Mouse (Mus musculus): ENCODE results near the gene Csn1s2b. TPM values are rescaled to one million over a fixed set of nuclear protein-coding genes. Genes with fewer than 3 reads are reported as not detected.

Csn1s2b gene
- total and polyA plus RNA-seq, 3 experiments, result not detected

Other genes starting within 250 kb of the Csn1s2b start
- not detected in 2 replicates for gene Sult1d1, start 239.1 kb upstream of the Csn1s2b start, total RNA-seq (2012; rRNA removed)
- gene Sult1d1, start 239.1 kb upstream of the Csn1s2b start, total RNA-seq (2014; rRNA removed), result not detected in 2 replicates
- not detected in 2 replicates for gene Sult1d1, start 239.1 kb upstream of the Csn1s2b start, polyA plus RNA-seq (2012; ENCODE audit: insufficient read length, low read depth)
- not detected in 2 replicates for gene Sult1e1, start 216.5 kb upstream of the Csn1s2b start, total RNA-seq (2012; rRNA removed)
- gene Sult1e1, start 216.5 kb upstream of the Csn1s2b start, total RNA-seq (2014; rRNA removed), result not detected in 2 replicates
- not detected in 2 replicates for gene Sult1e1, start 216.5 kb upstream of the Csn1s2b start, polyA plus RNA-seq (2012; ENCODE audit: insufficient read length, low read depth)
- gene Csn1s1, start 141.9 kb upstream of the Csn1s2b start, total RNA-seq (2012; rRNA removed), result not detected in 2 replicates
- not detected in 2 replicates for gene Csn1s1, start 141.9 kb upstream of the Csn1s2b start, total RNA-seq (2014; rRNA removed)
- gene Csn1s1, start 141.9 kb upstream of the Csn1s2b start, polyA plus RNA-seq (2012; ENCODE audit: insufficient read length, low read depth), result not detected in 2 replicates
- gene Csn2, start 108.5 kb upstream of the Csn1s2b start, total RNA-seq (2012; rRNA removed), result not detected in 2 replicates
- gene Csn2, start 108.5 kb upstream of the Csn1s2b start, total RNA-seq (2014; rRNA removed), result 0.24 and 0.26 TPM in 2 replicates
- gene Csn2, start 108.5 kb upstream of the Csn1s2b start, polyA plus RNA-seq (2012; ENCODE audit: insufficient read length, low read depth), result not detected in 2 replicates
- gene Csn1s2a, start 33.5 kb upstream of the Csn1s2b start, total RNA-seq (2012; rRNA removed), result not detected in 2 replicates
- gene Csn1s2a, start 33.5 kb upstream of the Csn1s2b start, total RNA-seq (2014; rRNA removed), result not detected in 2 replicates
- gene Csn1s2a, start 33.5 kb upstream of the Csn1s2b start, polyA plus RNA-seq (2012; ENCODE audit: insufficient read length, low read depth), result not detected in 2 replicates
- gene Prr27, start 17.6 kb downstream of the Csn1s2b start, total RNA-seq (2012; rRNA removed), result not detected in 2 replicates
- gene Prr27, start 17.6 kb downstream of the Csn1s2b start, total RNA-seq (2014; rRNA removed), result not detected in 2 replicates
- not detected in 2 replicates for gene Prr27, start 17.6 kb downstream of the Csn1s2b start, polyA plus RNA-seq (2012; ENCODE audit: insufficient read length, low read depth)
- not detected in 2 replicates for gene Odam, start 76.9 kb downstream of the Csn1s2b start, total RNA-seq (2012; rRNA removed)
- not detected in 2 replicates for gene Odam, start 76.9 kb downstream of the Csn1s2b start, total RNA-seq (2014; rRNA removed)
- gene Odam, start 76.9 kb downstream of the Csn1s2b start, polyA plus RNA-seq (2012; ENCODE audit: insufficient read length, low read depth), result not detected in 2 replicates
- gene Csn3, start 117.5 kb downstream of the Csn1s2b start, total RNA-seq (2012; rRNA removed), result 29.9 and 31.5 TPM in 2 replicates
- gene Csn3, start 117.5 kb downstream of the Csn1s2b start, total RNA-seq (2014; rRNA removed), result 13.3 and 16.4 TPM in 2 replicates
- gene Csn3, start 117.5 kb downstream of the Csn1s2b start, polyA plus RNA-seq (2012; ENCODE audit: insufficient read length, low read depth), result 7.2 and 8.1 TPM in 2 replicates
- not detected in 2 replicates for gene 2310003L06Rik, start 161.4 kb downstream of the Csn1s2b start, total RNA-seq (2012; rRNA removed)
- gene 2310003L06Rik, start 161.4 kb downstream of the Csn1s2b start, total RNA-seq (2014; rRNA removed), result 0.19 and 0.32 TPM in 2 replicates
- gene 2310003L06Rik, start 161.4 kb downstream of the Csn1s2b start, polyA plus RNA-seq (2012; ENCODE audit: insufficient read length, low read depth), result not detected in 2 replicates
- gene Gm28434, start 161.4 kb downstream of the Csn1s2b start, total RNA-seq (2012; rRNA removed), result not detected in 2 replicates
- not detected in 2 replicates for gene Gm28434, start 161.4 kb downstream of the Csn1s2b start, total RNA-seq (2014; rRNA removed)
- gene Gm28434, start 161.4 kb downstream of the Csn1s2b start, polyA plus RNA-seq (2012; ENCODE audit: insufficient read length, low read depth), result not detected in 2 replicates
- gene Cabs1, start 171.4 kb downstream of the Csn1s2b start, total RNA-seq (2012; rRNA removed), result not detected in 2 replicates
- not detected in 2 replicates for gene Cabs1, start 171.4 kb downstream of the Csn1s2b start, total RNA-seq (2014; rRNA removed)
- gene Cabs1, start 171.4 kb downstream of the Csn1s2b start, polyA plus RNA-seq (2012; ENCODE audit: insufficient read length, low read depth), result not detected in 2 replicates
- gene Smr3a, start 194.5 kb downstream of the Csn1s2b start, total RNA-seq (2012; rRNA removed), result not detected in 2 replicates
- gene Smr3a, start 194.5 kb downstream of the Csn1s2b start, total RNA-seq (2014; rRNA removed), result not detected in 2 replicates
- gene Smr3a, start 194.5 kb downstream of the Csn1s2b start, polyA plus RNA-seq (2012; ENCODE audit: insufficient read length, low read depth), result not detected in 2 replicates